Mouse (Mus musculus) myocyte (in vitro differentiated cells): ENCODE measurements around the gene Srrm4. TPM values are rescaled to one million over a fixed set of nuclear protein-coding genes. Genes with fewer than 3 reads are reported as not detected.

Experiments
- H3K27me3 ChIP-seq: one replicate; pipeline ENCODE4 v1.6.1; 2011; ENCODE audit not compliant: control insufficient read depth, insufficient read depth, insufficient read length
- H3K36me3 ChIP-seq: one replicate; pipeline ENCODE4 v1.6.1; 2011; ENCODE audit not compliant: control insufficient read depth, insufficient read depth
- H3K4me2 ChIP-seq: one replicate; pipeline ENCODE4 v1.6.1; 2011; ENCODE audit warnings: low read depth, control low read depth
- H3K4me3 ChIP-seq: one replicate; pipeline ENCODE4 v1.5.1; 2011; ENCODE audit warnings: mild to moderate bottlenecking, control low read depth, moderate library complexity
- H3K79me2 ChIP-seq: one replicate; pipeline ENCODE4 v1.6.1; 2011; ENCODE audit not compliant: control insufficient read depth, insufficient read depth
- H3ac ChIP-seq: one replicate; pipeline ENCODE4 v1.6.1; 2011; ENCODE audit not compliant: control insufficient read depth, insufficient read length
- CEBPB ChIP-seq: IDR thresholded peaks from 2 replicates; pipeline ENCODE4 v1.6.1; 2011; ENCODE audit warnings: mild to moderate bottlenecking, moderate library complexity; ENCODE audit not compliant: poor library complexity, insufficient read depth, severe bottlenecking
- E2F4 ChIP-seq: IDR thresholded peaks from one replicate; pipeline ENCODE4 v1.6.1; 2011; ENCODE audit warnings: mild to moderate bottlenecking, control low read depth, moderate library complexity; ENCODE audit not compliant: insufficient read depth
- MAX ChIP-seq: IDR thresholded peaks from one replicate; pipeline ENCODE4 v1.6.1; 2011; ENCODE audit warnings: low read depth, mild to moderate bottlenecking, control low read depth
- MYOD1 ChIP-seq, 3 experiments: IDR thresholded peaks; one replicate each; pipeline ENCODE4 v1.6.1; 2011; ENCODE audit warnings: control low read depth in 2 of 3, low read depth in 2 of 3, mild to moderate bottlenecking in 2 of 3, moderate library complexity in 1 of 3; ENCODE audit not compliant: insufficient read length in 2 of 3, control insufficient read depth in 1 of 3
- MYOG ChIP-seq, 3 experiments: IDR thresholded peaks; one replicate each; pipeline ENCODE4 v1.6.1; 2011; ENCODE audit warnings: control low read depth in 2 of 3, low read depth in 2 of 3, mild to moderate bottlenecking in 2 of 3; ENCODE audit not compliant: insufficient read length in 2 of 3, control insufficient read depth in 1 of 3, insufficient read depth in 1 of 3
- POLR2A ChIP-seq: IDR thresholded peaks from one replicate; pipeline ENCODE4 v1.6.1; 2011; ENCODE audit warnings: low read depth, mild to moderate bottlenecking, control low read depth, moderate library complexity; ENCODE audit not compliant: insufficient read length
- POLR2AphosphoS2 ChIP-seq: IDR thresholded peaks from one replicate; pipeline ENCODE4 v1.6.1; 2011; ENCODE audit warnings: low read depth, control low read depth; ENCODE audit not compliant: insufficient read length
- REST ChIP-seq: IDR thresholded peaks from one replicate; pipeline ENCODE4 v1.6.1; 2011; ENCODE audit warnings: mild to moderate bottlenecking, control low read depth, moderate library complexity; ENCODE audit not compliant: insufficient read depth, insufficient read length
- SRF ChIP-seq: IDR thresholded peaks from one replicate; pipeline ENCODE4 v1.6.1; 2011; ENCODE audit warnings: low read depth; ENCODE audit not compliant: control insufficient read depth, insufficient read length
- TCF12 ChIP-seq: IDR thresholded peaks from one replicate; pipeline ENCODE4 v1.6.1; 2011; ENCODE audit warnings: mild to moderate bottlenecking, control low read depth; ENCODE audit not compliant: poor library complexity, insufficient read depth, severe bottlenecking
- TCF3 ChIP-seq: IDR thresholded peaks from one replicate; pipeline ENCODE4 v1.6.1; 2011; ENCODE audit warnings: low read depth, control low read depth; ENCODE audit not compliant: insufficient read length
- USF1 ChIP-seq: IDR thresholded peaks from one replicate; pipeline ENCODE4 v1.6.1; 2011; ENCODE audit warnings: low read depth, mild to moderate bottlenecking, control low read depth, moderate library complexity
- polyA plus RNA-seq: library from polyadenylated mRNA; unstranded; fragments of >200 nt; fragmentation: generic; extraction: Trizol; gene quantifications from one replicate; pipeline ENCODE4 v1.2.1, GENCODE M21; 2012; ENCODE audit warnings: missing spikeins

The Srrm4 gene
- polyA plus RNA-seq, 1 experiment: 0.12 TPM

- no peak for TF ChIP-seq POLR2AphosphoS2
- no peak for TF ChIP-seq CEBPB
- no peak for TF ChIP-seq MYOG (IDR thresholded peaks at IDR 0.05; ENCODE audit: control insufficient read depth in 1 of 3, insufficient read depth in 1 of 3, insufficient read length in 2 of 3, low read depth in 2 of 3)
- TF ChIP-seq SRF: no peak
- no peak for TF ChIP-seq TCF12
- no peak for TF ChIP-seq MYOD1 (IDR thresholded peaks at IDR 0.05; ENCODE audit: control insufficient read depth in 1 of 3, insufficient read length in 2 of 3, low read depth in 2 of 3)
- Histone ChIP-seq H3K79me2 (no peaks in the 10 kb centered on the region), H3ac (no peak overlapping the region), H3K36me3 (no peaks in the 10 kb centered on the region), H3K4me3 (no peak overlapping the region), H3K27me3 (no peaks in the 10 kb centered on the region), H3K4me2 (no peak overlapping the region)
These were observed 115.6 kb downstream of the Srrm4 start for GRCm38 (mm10) chr5:116476006-116476405.

- H3K79me2 ChIP-seq: no peaks in the 10 kb centered on the region
- H3K27me3 ChIP-seq: no peaks in the 10 kb centered on the region
- H3ac ChIP-seq: no peak overlapping the region
- TF ChIP-seq E2F4 (no peak), POLR2AphosphoS2 (no peak), TCF3 (no peak), MYOD1 (IDR thresholded peaks at IDR 0.05; ENCODE audit: control insufficient read depth in 1 of 3, insufficient read length in 2 of 3, low read depth in 2 of 3) (no peak), REST (no peak), USF1 (no peak), TCF12 (no peak), SRF (no peak), POLR2A (no peak), MYOG (IDR thresholded peaks at IDR 0.05; ENCODE audit: control insufficient read depth in 1 of 3, insufficient read depth in 1 of 3, insufficient read length in 2 of 3, low read depth in 2 of 3) (no peak), CEBPB (no peak), MAX (no peak)
- no peak overlapping the region for H3K4me2 ChIP-seq
- no peak overlapping the region for H3K4me3 ChIP-seq
- no peaks in the 10 kb centered on the region for H3K36me3 ChIP-seq
These were observed 130.1 kb downstream of the Srrm4 start for GRCm38 (mm10) chr5:116461354-116462042.

GRCm38 (mm10) chr5:116459970-116460369, 131.6 kb downstream of the Srrm4 start:
- TF ChIP-seq CEBPB (no peak), MYOD1 (IDR thresholded peaks at IDR 0.05; ENCODE audit: control insufficient read depth in 1 of 3, insufficient read length in 2 of 3, low read depth in 2 of 3) (no peak), E2F4 (no peak), TCF12 (no peak), POLR2A (no peak), REST (no peak), MYOG (IDR thresholded peaks at IDR 0.05; ENCODE audit: control insufficient read depth in 1 of 3, insufficient read depth in 1 of 3, insufficient read length in 2 of 3, low read depth in 2 of 3) (no peak), TCF3 (no peak), MAX (no peak), SRF (no peak), USF1 (no peak), POLR2AphosphoS2 (no peak)
- Histone ChIP-seq H3K4me2 (no peak overlapping the region), H3ac (no peak overlapping the region), H3K27me3 (no peaks in the 10 kb centered on the region), H3K79me2 (no peaks in the 10 kb centered on the region), H3K4me3 (no peak overlapping the region), H3K36me3 (no peaks in the 10 kb centered on the region)

GRCm38 (mm10) chr5:116457791-116458190, 133.8 kb downstream of the Srrm4 start:
- no peak for TF ChIP-seq USF1
- TF ChIP-seq CEBPB: no peak
- no peak for TF ChIP-seq POLR2AphosphoS2
- TF ChIP-seq MYOG (IDR thresholded peaks at IDR 0.05; ENCODE audit: control insufficient read depth in 1 of 3, insufficient read depth in 1 of 3, insufficient read length in 2 of 3, low read depth in 2 of 3): no peak
- no peak for TF ChIP-seq SRF
- no peak for TF ChIP-seq TCF12
- TF ChIP-seq MYOD1 (IDR thresholded peaks at IDR 0.05; ENCODE audit: control insufficient read depth in 1 of 3, insufficient read length in 2 of 3, low read depth in 2 of 3): no peak
- no peak for TF ChIP-seq POLR2A
- TF ChIP-seq REST: no peak
- TF ChIP-seq TCF3: no peak
- TF ChIP-seq E2F4: no peak
- no peak for TF ChIP-seq MAX
- no peak overlapping the region for H3ac ChIP-seq

More at GRCm38 (mm10) chr5:116457791-116458190, 133.8 kb downstream of the Srrm4 start:
- no peak overlapping the region for H3K4me3 ChIP-seq
- H3K4me2 ChIP-seq: no peak overlapping the region
- H3K36me3 ChIP-seq: no peaks in the 10 kb centered on the region
- no peaks in the 10 kb centered on the region for H3K79me2 ChIP-seq
- H3K27me3 ChIP-seq: no peaks in the 10 kb centered on the region
